Mouse (Mus musculus) mouse embryonic stem cell (cell line): ENCODE measurements at regions not wholly inside any gene's neighbourhood (a gene's known extent, or its start where the extent isn't known, plus 50 kb on each side); places are given as distances from the start of the nearest gene placed in this dataset.

Experiments
- in situ Hi-C, 2 experiments: fragments of 300-500 bp; cut with MboI; formaldehyde crosslinking; loops; 1 replicate in 1 of 2; 3 replicates in 1 of 2; pipeline ENCODE4 v1.14.3; 2019 to 2020; ENCODE audit warnings: low sequenced_read_pairs in 2 of 2, low pct_unique_long_range_greater_than_20kb in 1 of 2, mixed read lengths in 1 of 2; ENCODE audit not compliant: unreplicated experiment in 1 of 2

DNA sequence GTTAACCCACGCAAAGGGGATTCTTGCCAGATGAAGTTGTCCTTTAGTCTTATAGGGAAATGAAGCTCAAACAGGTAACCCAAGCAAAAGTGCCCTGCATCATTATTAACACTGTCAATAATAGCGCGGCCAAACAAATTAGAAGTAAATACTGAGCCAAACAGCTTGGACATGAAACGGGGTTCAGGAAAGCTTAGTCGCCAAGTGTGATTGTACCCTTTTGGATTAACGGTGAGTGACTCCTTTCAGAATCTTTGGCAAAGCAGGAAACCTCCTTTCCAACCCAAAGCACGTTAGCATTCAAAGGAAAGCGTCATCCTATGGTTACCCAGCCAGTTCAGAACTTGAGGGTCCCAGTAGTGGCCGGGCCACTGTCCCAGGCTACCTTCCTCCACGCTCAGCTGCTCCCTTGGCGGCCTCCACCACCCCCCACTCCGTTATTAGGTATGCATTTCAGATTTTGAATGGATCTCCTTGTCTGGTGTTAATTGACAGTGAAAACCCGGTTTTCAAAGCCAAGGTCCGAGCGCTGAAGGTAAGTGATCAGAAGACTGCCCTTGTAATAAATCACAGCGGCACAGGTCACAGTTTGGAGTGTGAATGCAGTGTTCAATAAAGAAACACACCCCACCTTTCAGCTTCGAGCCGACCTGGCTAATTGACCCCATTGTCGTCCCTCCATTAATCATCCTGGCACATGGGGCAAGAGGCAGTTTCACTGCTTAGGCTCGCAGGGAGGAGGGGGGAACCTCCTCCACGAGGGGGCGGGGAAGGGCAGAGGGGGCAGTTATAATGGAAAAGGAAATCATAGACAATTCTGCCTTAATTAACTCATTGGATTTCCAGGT, 1560.1 kb upstream of the Gulo start:
- in situ Hi-C loops, result no loop called here

DNA sequence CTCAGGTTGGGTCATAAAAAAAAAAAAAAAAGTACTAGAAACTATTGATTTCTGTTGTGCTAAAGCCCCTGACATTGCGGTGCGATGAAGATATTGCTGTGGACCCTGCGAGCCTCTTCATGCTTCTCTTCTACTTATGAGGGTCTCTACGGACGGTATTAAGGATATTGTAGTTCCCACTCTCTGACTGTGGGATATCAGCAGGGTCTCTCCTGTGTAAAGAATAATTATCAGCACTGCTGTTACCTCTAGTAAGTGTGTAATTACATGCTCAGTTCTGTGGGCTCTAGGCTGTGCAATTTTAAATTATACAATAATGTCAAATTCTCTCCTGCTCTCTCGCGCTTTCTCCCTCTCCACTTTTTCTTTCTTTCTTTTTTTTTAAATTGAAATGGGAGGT, 1545.9 kb upstream of the Gulo start:
- in situ Hi-C loops, result no loop called here

DNA sequence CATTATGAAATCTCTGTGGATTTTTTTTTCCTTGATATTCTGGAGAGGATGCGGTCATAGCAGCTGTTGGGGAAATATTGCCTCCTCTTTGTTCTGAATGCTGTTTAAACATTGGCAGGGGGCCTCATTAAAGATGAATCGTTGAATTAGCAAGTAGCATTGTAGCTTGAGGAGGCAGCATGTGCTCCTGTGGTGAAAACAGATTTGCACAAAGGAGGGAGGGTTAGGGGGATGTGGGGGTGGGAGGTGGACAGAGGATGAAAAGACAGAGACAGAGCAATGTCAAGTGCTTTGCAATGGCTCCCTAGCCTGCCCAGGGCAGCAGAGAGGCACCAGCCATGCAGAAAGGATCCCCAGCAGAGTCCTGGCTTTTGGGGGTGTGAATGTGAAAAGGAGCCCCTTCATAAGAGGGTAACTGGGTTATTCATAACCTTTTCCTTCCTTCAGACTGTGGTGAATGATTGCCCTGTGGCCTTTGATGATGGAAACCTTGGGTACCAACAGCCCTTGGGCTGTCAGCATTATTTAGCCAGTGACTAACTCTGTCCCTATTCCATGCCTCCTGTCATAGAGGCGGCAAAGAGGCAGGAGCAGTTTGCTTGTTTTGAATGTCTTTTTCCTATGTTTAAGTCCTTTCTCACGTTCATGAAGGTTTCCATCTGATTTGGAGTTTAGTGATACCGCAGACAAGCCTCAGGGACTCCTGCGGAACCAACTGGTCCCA, 1541.6 kb upstream of the Gulo start:
- in situ Hi-C loops, result no loop called here

DNA sequence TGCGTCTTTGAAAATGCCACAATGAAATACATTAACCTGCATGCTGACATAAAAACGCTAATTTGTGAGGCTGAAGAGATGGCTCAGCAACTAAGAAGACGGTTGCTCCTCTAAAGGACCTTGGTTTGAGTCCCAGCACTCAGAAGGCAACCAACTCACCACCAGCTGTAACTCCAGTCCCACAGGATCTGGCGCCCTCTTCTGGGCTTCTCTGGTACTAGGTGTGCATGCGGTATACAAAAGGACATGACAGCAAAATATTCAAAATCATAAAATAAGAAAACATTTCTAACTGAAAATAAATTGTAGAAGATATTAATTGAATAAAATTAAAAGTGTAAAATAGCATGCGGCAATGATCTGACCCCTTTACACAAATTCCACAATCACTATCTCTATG, 1539.7 kb upstream of the Gulo start:
- in situ Hi-C loops, result loop anchor here in 1 of 2 experiments (10.0 kb wide), 1 partner anchor 324 kb away; no protein-coding TSS in a partner anchor

DNA sequence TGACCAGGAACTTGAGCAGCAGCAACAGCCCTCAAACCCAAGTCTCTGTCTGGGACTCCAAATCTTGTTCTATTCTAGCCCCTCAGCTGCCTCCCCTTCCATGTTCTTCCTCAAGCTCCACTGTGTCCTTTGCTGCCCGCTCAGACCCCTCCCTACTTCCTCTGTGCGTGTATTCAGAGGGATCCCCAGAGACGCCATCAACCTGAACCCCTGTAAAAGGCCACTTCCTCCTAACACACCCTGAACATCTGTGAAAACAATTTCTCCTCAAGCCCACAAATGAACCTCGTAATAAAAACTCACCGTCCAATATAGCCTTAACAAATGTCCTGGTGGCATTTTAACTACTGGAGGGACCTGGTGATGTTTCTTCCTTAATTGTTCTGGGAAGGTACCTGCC, 1536.0 kb upstream of the Gulo start:
- in situ Hi-C loops, result loop anchor here in 1 of 2 experiments (10.0 kb wide), 1 partner anchor 320 kb away; no protein-coding TSS in a partner anchor

DNA sequence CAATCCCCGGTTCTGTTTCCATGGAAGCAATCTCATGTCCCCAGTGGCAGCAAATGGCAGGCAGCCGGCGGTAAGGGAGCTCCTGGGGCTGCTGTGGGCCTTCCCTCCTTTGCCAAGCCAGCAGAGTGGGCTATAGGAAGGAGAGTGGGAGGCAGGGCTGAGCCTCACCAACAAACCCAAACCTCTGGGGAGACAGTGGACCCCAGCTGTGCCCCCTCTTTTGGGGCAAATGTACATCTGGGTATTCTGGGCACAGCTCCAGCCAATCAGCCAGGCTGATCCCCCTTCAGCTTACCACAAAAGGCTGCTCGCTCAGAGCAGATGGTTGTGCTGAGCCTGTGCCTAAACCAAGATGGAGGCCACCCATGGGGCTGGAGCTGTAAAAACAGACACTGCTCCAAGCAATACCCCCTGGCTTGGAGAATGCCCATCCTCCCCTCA, 1532.3 kb upstream of the Gulo start:
- in situ Hi-C loops, result loop anchor here in 1 of 2 experiments (10.0 kb wide), 1 partner anchor 316 kb away; no protein-coding TSS in a partner anchor

DNA sequence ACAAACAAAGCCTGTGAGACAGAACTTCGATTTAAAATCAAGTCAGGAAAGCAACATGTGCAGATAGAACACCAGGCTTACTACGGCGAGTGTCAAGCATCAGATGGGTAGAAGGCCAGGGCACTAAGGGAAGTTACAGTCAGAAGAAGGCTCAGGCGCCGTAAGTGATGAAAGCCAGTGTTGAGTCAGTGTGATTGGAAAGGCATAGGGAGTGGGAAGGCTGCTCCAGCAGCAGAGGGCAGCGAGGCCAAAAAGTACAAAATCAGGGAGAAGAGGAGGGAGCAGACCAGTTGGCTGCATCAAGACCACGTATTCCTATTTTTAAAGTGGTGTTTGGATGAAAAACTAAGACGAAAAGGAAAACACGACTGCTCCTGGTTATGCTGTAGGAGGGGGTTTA, 1529.7 kb upstream of the Gulo start:
- in situ Hi-C loops, result no loop called here

DNA sequence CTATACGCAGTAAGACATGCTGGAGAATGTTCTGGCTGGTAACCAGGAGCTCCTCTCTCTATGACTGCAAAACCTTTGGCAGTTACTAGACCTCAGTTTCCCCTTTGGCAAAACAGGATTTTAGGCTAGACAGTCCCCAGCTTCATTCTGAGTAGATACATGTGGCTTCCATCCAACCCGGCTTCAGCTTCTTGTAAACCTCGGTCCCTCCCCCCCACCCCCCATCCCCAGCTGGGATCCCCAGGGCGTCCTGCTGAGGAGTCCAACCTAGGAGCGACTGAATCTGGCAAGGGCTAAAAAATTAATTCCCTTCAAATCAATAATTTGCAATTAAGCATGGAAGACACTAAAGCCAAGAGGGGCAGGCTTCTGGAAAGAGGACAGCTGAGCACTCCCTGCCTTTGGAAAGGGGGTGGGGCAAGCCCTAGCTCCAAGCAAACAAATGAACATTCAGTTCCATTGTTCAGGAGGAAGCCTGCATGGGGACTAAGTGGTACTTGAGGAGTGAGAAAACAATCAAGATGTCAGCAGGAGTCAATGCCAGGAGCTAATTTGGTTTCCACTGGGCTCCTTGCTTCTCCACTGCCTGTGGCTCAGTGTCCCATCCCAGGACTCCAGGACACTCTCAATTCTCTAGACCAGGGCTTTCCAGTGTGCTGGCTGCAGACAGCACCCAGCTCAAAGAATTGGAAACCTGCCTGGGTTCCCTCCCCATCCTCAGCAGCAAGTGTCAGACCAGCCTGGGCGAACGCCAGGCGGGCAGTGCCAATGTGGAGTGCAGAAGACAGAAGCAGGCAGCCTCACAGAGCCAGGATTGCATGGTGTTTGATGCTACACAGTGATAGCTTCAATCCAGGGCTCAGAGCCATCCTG, 1528.0 kb upstream of the Gulo start:
- in situ Hi-C loops, result no loop called here

DNA sequence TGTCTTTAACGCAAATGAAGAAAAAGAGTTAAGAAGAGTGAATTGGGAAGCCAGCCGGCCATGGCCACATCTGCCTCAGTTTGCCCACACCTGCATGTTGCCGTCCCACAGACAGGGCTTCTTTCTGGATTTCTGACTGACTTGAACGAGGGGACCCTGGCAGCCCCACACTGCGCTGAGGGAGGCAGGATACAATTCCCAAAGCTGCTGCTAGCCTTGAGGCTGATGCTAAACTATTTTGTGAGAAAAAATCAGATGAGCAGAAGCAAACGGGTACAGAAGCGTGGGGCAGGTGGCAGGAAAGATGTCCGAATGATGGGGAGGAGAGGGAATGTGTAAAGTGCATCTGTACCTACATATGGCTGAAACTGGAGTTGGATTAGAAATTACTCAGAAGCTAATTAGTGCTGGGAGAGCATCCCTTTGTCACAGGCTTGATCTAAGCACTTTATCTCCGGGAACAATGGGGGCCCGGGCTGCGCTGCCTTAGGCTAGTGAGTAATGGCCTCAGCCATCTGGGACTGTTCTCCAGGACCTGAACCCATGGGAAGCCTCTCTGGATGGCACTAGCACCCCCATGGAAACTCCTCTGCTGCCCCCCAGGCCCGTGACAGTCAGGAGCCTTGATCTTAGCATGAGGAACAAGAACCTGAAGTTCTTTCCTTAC, 1497.9 kb upstream of the Gulo start:
- in situ Hi-C loops, result no loop called here

DNA sequence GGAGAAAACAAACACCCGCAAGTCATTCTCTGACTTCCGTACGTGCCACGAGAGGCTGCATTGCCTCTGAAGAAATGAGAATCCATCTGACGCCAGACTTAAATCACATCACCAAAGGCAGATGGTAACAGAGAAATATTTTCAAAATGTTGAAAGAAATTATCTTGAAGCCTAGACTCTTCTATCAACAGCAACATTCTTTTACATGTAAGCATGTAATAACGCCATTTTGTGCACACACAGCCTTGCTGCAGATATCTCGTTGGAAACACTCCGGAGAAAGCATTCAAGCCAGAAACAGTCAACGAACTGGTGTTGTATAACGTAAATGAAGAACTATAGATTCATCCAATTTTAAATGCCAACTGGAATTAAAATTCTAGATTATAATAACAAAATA, 1483.1 kb upstream of the Gulo start:
- in situ Hi-C loops, result no loop called here

DNA sequence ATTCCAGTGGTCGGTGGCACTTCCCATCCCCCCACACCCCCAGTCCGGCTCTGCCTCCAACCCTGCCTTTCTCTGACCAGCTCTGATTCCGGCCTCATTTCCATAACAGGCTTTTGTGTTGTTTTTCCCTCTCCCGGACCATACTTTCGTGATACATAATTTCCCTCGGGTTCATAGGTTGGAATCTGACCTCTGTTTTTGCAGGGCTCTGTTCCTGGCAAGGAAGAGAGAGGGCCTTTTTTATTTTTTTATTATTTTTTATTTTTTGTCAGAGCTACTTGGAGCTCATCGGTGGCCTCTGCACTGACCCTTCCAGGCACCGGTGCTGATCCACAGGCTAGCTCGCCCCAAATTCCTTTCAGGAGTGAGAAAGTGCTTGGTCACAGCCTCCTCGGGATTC, 1477.7 kb upstream of the Gulo start:
- in situ Hi-C loops, result no loop called here

DNA sequence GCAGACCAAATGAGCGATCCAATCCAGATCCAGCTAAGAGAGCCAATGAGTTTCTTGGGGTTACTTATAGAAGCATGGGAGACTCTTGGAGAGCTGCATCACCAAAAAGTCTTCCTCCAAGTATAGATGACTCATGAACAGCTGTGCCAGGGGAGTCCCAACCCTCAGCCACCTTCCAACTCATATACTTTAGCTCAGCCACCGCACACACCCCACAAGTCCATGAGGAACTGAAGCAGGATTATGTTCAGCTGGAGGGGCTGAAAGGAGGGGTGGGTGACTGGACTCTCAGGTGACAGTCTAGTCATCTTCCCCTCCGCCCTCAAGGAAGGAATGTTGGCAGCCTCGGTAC, 1476.4 kb upstream of the Gulo start:
- in situ Hi-C loops, result no loop called here

DNA sequence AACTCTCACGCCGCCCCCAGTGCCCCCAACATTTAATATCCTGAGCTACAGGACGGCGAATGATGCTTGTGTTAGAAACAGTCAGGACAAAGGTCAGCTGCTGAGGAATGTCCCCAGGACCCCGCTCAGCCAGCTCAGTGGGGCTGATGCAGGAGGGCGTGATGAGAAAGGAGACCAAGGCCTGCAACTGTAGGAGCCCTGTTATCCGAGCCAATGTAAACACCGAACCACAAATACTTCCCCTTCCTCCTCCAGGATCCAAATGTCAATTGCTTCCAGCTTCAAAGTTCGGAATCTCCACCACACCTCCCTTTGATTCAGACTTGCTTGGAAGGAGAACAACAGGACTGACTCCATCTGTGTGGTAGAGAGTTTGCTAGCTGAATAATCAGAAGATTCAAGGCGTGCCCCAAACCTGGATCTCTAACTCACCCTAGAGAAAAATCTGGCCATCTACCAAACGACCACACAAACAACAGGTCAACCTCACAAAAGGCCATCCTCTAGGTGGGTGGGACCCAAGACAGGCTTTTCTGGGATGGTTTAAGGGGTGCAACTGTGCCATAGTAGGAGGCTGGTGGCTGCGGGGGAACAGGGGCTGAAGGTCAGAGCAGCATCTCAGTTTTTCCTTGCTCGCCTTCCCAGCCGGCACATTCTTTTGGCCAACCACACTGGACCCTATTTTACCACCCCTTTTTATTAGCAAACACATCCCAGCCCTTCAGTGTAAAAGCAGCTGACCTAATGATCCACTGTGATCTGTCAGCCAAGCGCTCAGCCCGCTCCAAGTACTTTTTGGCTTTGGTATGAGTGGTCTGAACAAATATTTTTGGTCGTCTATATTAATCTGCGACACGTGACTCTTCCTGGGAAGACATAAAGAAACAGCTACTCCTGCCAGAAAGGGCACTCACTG, 1475.8 kb upstream of the Gulo start:
- in situ Hi-C loops, result no loop called here
